Mouse (Mus musculus) C2C12 (cell line): ENCODE results near the gene Vgll4. TPM values are rescaled to one million over a fixed set of nuclear protein-coding genes. Genes with fewer than 3 reads are reported as not detected.

Source experiments
- H3K27me3 ChIP-seq: one replicate; pipeline ENCODE4 v1.6.1; 2011; ENCODE audit not compliant: control insufficient read depth, insufficient read depth, insufficient read length
- H3K36me3 ChIP-seq: one replicate; pipeline ENCODE4 v1.6.1; 2011; ENCODE audit not compliant: control insufficient read depth, insufficient read depth
- H3K4me3 ChIP-seq: one replicate; pipeline ENCODE4 v1.5.1; 2011; ENCODE audit warnings: mild to moderate bottlenecking, control low read depth; ENCODE audit not compliant: poor library complexity, insufficient read depth, severe bottlenecking
- H3K79me2 ChIP-seq: one replicate; pipeline ENCODE4 v1.6.1; 2011; ENCODE audit not compliant: control insufficient read depth, insufficient read depth
- H3K79me3 ChIP-seq: one replicate; pipeline ENCODE4 v1.6.1; 2011; ENCODE audit warnings: low read depth, control low read depth
- H3ac ChIP-seq: one replicate; pipeline ENCODE3; 2011; ENCODE audit warnings: low read depth; ENCODE audit not compliant: control insufficient read depth, insufficient read length
- CEBPB ChIP-seq: IDR thresholded peaks from one replicate; pipeline ENCODE4 v1.6.1; 2011; ENCODE audit warnings: low read depth, mild to moderate bottlenecking, control low read depth, moderate library complexity
- CTCF ChIP-seq: IDR thresholded peaks from one replicate; pipeline ENCODE4 v1.5.1; 2011; ENCODE audit not compliant: control insufficient read depth, insufficient read depth, insufficient read length
- FOSL1 ChIP-seq: IDR thresholded peaks from one replicate; pipeline ENCODE4 v1.8.0; 2011; ENCODE audit warnings: mild to moderate bottlenecking, low read length; ENCODE audit not compliant: poor library complexity, insufficient read depth, severe bottlenecking
- MAX ChIP-seq: IDR thresholded peaks from one replicate; pipeline ENCODE4 v1.6.1; 2011; ENCODE audit warnings: mild to moderate bottlenecking, control low read depth
- MYOD1 ChIP-seq: IDR thresholded peaks from one replicate; pipeline ENCODE4 v1.6.1; 2011; ENCODE audit warnings: low read depth; ENCODE audit not compliant: control insufficient read depth, insufficient read length
- MYOG ChIP-seq: IDR thresholded peaks from one replicate; pipeline ENCODE4 v1.6.1; 2011; ENCODE audit not compliant: control insufficient read depth, insufficient read length; ENCODE audit errors: extremely low read depth
- USF1 ChIP-seq: IDR thresholded peaks from one replicate; pipeline ENCODE4 v1.6.1; 2011; ENCODE audit warnings: low read depth, mild to moderate bottlenecking, control low read depth, moderate library complexity
- polyA plus RNA-seq: library from polyadenylated mRNA; unstranded; fragments of >200 nt; fragmentation: generic; extraction: Trizol; gene quantifications from one replicate; pipeline ENCODE4 v1.2.1, GENCODE M21; 2012; ENCODE audit warnings: missing spikeins

The Vgll4 gene
- polyA plus RNA-seq, 1 experiment: 30.7 TPM

DNA sequence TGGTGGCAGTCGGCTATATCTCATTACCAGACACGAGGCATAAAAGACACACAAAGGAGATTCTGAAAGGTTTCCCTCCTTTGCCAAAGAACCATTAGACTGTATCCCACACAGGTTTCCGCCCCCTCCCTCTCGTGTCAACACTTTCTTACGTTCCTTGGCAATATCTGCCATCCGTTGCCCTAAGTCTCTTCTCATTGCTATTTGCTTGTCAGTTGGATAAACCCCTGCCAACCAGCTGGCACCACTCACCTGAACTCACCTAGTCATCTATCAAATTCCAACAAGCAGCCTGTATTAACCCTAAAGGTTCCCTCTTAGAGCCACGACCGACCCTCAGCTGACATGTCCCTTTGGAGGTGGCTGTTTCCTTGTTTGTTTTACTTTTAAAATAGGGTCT, 4.4 kb downstream of the Vgll4 start:
- Histone ChIP-seq H3K4me3 (no peak overlapping the region), H3K79me2 (no peaks in the 10 kb centered on the region), H3K79me3 (no peaks in the 10 kb centered on the region), H3K36me3 (no peaks in the 10 kb centered on the region), H3K27me3 (peaks cover 11% of the 10 kb centered on the region), H3ac (no peak overlapping the region)
- TF ChIP-seq MYOG (no peak), CTCF (no peak), USF1 (no peak), MYOD1 (no peak), MAX (no peak), CEBPB (no peak), FOSL1 (no peak)

DNA sequence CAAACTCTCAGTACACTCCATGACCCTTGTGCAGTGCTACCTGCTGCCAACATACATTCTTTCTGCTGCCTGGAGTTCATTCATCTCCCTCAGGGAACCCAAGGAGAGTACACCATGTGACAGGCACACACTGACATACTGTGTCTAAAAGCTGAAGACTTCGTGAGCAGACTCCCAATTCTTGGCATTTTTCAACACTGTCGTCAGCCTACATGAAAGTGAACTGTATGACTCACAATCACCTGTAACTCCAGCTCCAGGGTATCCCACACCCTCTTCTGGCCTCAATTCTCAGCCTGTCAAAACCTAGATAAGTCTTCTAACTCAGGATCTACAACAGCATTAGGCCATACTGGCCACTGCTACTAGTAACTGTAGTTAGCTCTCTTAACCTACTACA, 5.6 kb downstream of the Vgll4 start:
- Histone ChIP-seq H3K79me2 (no peaks in the 10 kb centered on the region), H3K4me3 (no peak overlapping the region), H3K27me3 (peaks cover 14% of the 10 kb centered on the region), H3K79me3 (no peaks in the 10 kb centered on the region), H3ac (no peak overlapping the region), H3K36me3 (no peaks in the 10 kb centered on the region)
- no peak for TF ChIP-seq CEBPB
- no peak for TF ChIP-seq CTCF
- no peak for TF ChIP-seq USF1
- no peak for TF ChIP-seq MAX
- no peak for TF ChIP-seq MYOD1
- no peak for TF ChIP-seq MYOG
- no peak for TF ChIP-seq FOSL1

DNA sequence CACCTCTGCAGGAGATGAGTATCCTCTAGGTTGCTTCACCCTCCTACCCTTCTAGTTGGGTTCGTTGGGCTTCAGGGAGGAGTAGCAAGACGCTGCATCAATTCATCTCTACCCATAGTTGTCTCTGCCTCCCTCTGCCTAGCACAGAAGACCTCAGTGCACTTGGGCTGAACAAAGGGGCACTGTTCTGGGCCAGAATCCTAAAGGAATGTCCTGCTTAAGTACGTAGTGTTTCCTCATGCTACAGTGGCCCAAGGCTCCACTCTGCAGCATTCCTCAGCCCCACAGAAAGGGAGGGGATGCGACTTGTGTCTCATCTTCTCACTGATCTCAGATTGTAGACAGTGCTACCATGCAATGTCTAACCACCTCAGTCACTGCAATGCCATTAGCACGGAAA, 6.2 kb downstream of the Vgll4 start:
- TF ChIP-seq MYOG (no peak), MAX (no peak), USF1 (no peak), CEBPB (no peak), CTCF (no peak), MYOD1 (no peak), FOSL1 (no peak)
- Histone ChIP-seq H3ac (no peak overlapping the region), H3K79me2 (no peaks in the 10 kb centered on the region), H3K27me3 (peaks cover 8% of the 10 kb centered on the region), H3K79me3 (no peaks in the 10 kb centered on the region), H3K36me3 (no peaks in the 10 kb centered on the region), H3K4me3 (no peak overlapping the region)

DNA sequence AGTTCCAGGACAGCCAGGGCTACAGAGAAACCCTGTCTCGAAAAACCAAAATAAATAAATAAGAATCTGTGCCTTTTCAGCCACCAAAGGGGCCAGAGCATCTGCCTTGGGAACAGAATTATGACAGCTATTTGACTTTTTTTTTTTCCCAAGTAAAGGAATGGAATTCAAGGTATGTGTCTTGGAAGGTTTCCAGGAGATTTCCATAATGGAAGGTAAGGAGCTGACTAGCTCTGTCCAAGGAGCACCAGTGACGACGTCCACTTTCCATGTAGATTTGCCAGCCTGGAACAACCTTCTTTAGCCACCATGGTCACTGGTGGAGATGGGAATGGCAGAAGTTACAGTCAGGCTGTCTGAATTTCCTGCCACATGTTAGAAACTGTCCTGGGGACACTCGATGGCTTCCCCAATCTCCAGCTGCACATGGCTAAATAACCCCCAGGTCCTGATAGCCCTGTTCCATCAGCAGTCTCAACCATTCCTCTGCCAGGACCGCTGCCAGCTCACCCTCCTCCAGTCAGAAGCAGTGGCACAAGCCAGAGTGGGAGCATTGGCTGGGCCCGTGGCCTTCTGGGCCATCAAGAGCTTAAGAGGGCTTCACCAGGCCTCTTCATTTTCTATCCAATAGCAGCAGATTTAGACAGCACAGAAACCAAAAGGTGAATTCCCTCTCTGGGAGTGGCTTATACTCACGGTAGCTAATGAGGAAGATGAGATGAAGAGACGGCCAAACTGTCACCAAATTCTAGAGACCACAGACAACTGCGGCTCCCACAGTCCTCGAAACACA, 8.3 kb downstream of the Vgll4 start:
- Histone ChIP-seq H3K79me2 (no peaks in the 10 kb centered on the region), H3ac (no peak overlapping the region)

DNA sequence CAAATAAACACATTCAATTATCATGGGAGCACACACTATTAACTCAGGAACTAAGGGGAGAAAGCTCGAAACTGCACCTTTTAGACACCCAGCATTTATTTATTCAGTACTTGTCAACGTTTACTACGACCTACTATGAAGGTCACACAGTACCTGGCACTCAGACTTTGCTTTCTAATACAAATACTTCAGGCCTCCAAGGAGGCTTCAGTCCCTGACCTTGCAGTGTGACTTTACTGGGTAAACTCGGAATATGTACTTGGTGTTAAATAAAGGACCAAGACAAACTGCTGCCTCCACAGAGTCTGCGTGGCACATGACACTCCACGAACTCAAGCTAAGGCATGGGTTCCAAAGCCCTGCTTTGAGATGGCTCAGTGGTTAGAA, 10.8 kb downstream of the Vgll4 start:
- Histone ChIP-seq H3ac (no peak overlapping the region), H3K79me3 (no peaks in the 10 kb centered on the region), H3K27me3 (peaks cover 8% of the 10 kb centered on the region), H3K36me3 (no peaks in the 10 kb centered on the region), H3K4me3 (no peak overlapping the region), H3K79me2 (no peaks in the 10 kb centered on the region)
- TF ChIP-seq MAX (no peak), CTCF (no peak)

More for the DNA sequence above, 8.3 kb downstream of the Vgll4 start:
- no peak for TF ChIP-seq MAX
- no peak for TF ChIP-seq CEBPB
- no peak for TF ChIP-seq CTCF
- no peak for TF ChIP-seq USF1
- TF ChIP-seq MYOG: no peak
- no peak for TF ChIP-seq FOSL1
- TF ChIP-seq MYOD1: no peak
- H3K27me3 ChIP-seq: peaks cover 8% of the 10 kb centered on the region
- no peaks in the 10 kb centered on the region for H3K36me3 ChIP-seq
- H3K4me3 ChIP-seq: no peak overlapping the region
- H3K79me3 ChIP-seq: no peaks in the 10 kb centered on the region

DNA sequence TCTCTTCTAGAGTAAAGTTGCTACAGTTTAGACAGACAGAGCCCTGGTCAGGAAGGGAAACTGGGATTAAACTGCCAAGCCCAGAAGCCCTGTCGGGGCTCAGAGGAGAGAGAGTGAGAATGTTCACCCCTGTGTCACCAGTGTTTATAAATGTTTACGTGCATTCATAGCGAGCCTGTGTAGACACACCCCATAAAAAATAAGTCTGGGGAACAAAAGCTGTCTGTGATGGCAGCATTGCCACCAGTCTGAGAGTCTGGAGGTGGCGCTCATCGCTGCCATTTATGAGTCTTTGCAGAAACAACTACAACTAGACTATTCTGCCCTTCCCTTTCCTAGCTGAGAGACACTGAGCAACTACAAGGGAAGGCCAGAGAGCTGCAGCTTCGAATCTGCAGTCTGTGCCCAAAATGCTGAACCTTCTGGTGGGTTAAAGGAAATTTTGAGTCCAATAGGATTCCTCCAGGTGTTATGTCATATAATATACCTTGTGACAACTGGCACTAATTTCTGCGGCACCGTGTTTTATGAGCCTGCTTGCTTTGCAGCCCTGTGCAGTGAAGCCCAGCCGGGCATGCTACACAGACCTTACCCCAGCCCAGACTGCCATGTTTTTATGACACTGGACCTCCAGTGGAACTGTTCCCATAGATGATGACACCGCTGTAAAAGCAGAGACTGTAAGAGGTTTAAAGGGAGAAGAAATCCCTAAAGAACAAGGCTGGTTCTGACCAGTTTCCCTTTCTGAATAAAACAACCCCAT, 11.4 kb downstream of the Vgll4 start:
- TF ChIP-seq MYOG (no peak), USF1 (no peak), CTCF (no peak), MYOD1 (no peak), MAX (no peak), FOSL1 (no peak), CEBPB (no peak)

More for the DNA sequence above, 11.4 kb downstream of the Vgll4 start:
- no peak overlapping the region for H3K4me3 ChIP-seq
- no peaks in the 10 kb centered on the region for H3K36me3 ChIP-seq
- H3K79me3 ChIP-seq: no peaks in the 10 kb centered on the region
- H3K79me2 ChIP-seq: no peaks in the 10 kb centered on the region
- peaks cover 8% of the 10 kb centered on the region for H3K27me3 ChIP-seq
- no peak overlapping the region for H3ac ChIP-seq
